Mouse (Mus musculus) embryonic facial prominence, embryonic 14.5 days (tissue): ENCODE measurements around the gene Rimbp2. TPM values are rescaled to one million over a fixed set of nuclear protein-coding genes. Genes with fewer than 3 reads are reported as not detected.

Experiments used
- ATAC-seq: fragments of 200-750 bp; cut with Nextera tagmentation; 2 replicates; pipeline ENCODE4 v1.8.0; 2017; ENCODE audit warnings: low read depth, moderate number of reproducible peaks, moderate TSS enrichment
- DNase-seq: peaks from one replicate; pipeline ENCODE4 v3.0.0-alpha.2; 2015; ENCODE audit warnings: low spot score
- H3K27ac ChIP-seq: fragments of 300-500 bp; sonication (generic); replicated peaks from 2 replicates; pipeline ENCODE4 v1.5.1; 2014; ENCODE audit warnings: low read depth, mild to moderate bottlenecking, low read length, moderate library complexity
- H3K27me3 ChIP-seq: fragments of 300-500 bp; sonication (generic); replicated peaks from 2 replicates; pipeline ENCODE4 v1.6.1; 2014; ENCODE audit warnings: low read length; ENCODE audit not compliant: control insufficient read depth, insufficient read depth
- H3K36me3 ChIP-seq: fragments of 300-500 bp; sonication (generic); 2 replicates; pipeline ENCODE4 v1.6.1; 2014; ENCODE audit warnings: low read length, mixed read lengths; ENCODE audit not compliant: control insufficient read depth, insufficient read depth
- H3K4me1 ChIP-seq: fragments of 300-500 bp; sonication (generic); 2 replicates; pipeline ENCODE4 v1.6.1; 2014; ENCODE audit warnings: antibody characterized with exemption, low read length; ENCODE audit not compliant: control insufficient read depth, insufficient read depth
- H3K4me2 ChIP-seq: fragments of 300-500 bp; sonication (generic); 2 replicates; pipeline ENCODE4 v1.6.1; 2014; ENCODE audit warnings: low read depth, mild to moderate bottlenecking, low read length, moderate library complexity, mixed read lengths
- H3K4me3 ChIP-seq: fragments of 300-500 bp; sonication (generic); 2 replicates; pipeline ENCODE4 v1.5.1; 2014; ENCODE audit warnings: low read depth, mild to moderate bottlenecking, low read length
- H3K9ac ChIP-seq: fragments of 300-500 bp; sonication (generic); 2 replicates; pipeline ENCODE4 v1.6.1; 2014; ENCODE audit warnings: low read depth, mild to moderate bottlenecking, low read length, moderate library complexity, mixed read lengths
- H3K9me3 ChIP-seq: fragments of 300-500 bp; sonication (generic); 2 replicates; pipeline ENCODE4 v1.6.1; 2016; ENCODE audit warnings: low read length; ENCODE audit not compliant: control insufficient read depth
- WGBS: fragments of 180-500 bp; shearing (Covaris S2); extraction: QIAGEN DNeasy Blood & Tissue Kit; methylation state at CpG from one replicate; pipeline ENCODE4 v1.1.7; 2014; 5-methylcytosine and 5-hydroxymethylcytosine counted together
- polyA plus RNA-seq: library from polyadenylated mRNA; unstranded; fragments of >200 nt; fragmentation: Nextera tagmentation; extraction: Ambion mirVana; gene quantifications from 2 replicates; pipeline ENCODE4 v1.2.1, GENCODE M21; 2014

The Rimbp2 gene
- polyA plus RNA-seq, result 0.21 and 0.66 TPM in 2 replicates

- H3K36me3 ChIP-seq, result no peaks in the 10 kb centered on the region
- H3K9me3 ChIP-seq, result 0 out of 2 replicates have a peak, but pooled peaks cover 6% of the 10 kb centered on the region
- H3K27me3 ChIP-seq, result peaks cover 17% of the 10 kb centered on the region
- H3K27ac ChIP-seq, result no peak within 1 kb of the TSS
- peak within 1 kb of the TSS; percentile 54 for H3K9ac ChIP-seq
- peak within 1 kb of the TSS; percentile 41 for H3K4me3 ChIP-seq
- H3K4me2 ChIP-seq, result peak within 1 kb of the TSS; percentile 68
- peak; percentile 33 for DNase-seq
- 12% methylated on average over 12 of the region's 17 CpGs for WGBS
- peak; percentile 81; the same call in 1 of the 2 replicates for ATAC-seq
- peaks cover 8% of the 10 kb centered on the region; the same call in 1 of the 2 replicates for H3K4me1 ChIP-seq
Measured at GRCm38 (mm10) chr5:128953278-128954070, at the start of gene Rimbp2. TSS of gene Rimbp2 (minus strand) at chr5:128953486.

DNA sequence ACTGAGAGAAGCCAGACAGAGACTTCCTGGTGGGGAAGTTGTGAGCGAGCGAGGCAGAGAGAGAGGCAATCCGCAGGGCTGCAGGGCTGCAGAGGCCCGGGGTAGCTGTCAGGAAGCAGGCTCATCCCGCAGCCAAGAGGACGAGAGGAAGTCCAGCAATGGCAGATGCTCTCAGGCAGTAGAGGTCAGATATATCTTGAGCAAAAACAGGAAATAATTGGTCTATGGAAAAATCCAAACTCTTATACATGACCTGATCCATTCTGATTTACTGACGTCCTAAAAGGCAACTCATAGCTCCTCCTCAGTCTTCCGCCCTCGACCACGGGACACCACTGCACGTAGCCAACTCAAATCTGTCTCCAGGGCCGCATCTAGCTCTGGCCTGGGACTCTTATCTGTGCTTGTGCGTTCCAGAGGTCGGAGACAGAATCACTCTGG, 49.3 kb upstream of the Rimbp2 start:
- Histone ChIP-seq H3K4me2 (no peak overlapping the region), H3K4me1 (0 out of 2 replicates have a peak, but pooled peaks cover 5% of the 10 kb centered on the region), H3K9me3 (no peaks in the 10 kb centered on the region), H3K27ac (0 out of 2 replicates have a peak overlapping the region, but pooled peaks have one; percentile 29), H3K4me3 (no peak overlapping the region), H3K36me3 (peaks cover 5% of the 10 kb centered on the region; the same call in 1 of the 2 replicates), H3K9ac (no peak overlapping the region), H3K27me3 (no peaks in the 10 kb centered on the region)
- DNase-seq, result no peak
- 51% methylated on average over 14 of the region's 14 CpGs for WGBS
- no peak for ATAC-seq

GRCm38 (mm10) chr5:129000706-129001468, 47.6 kb upstream of the Rimbp2 start:
- Histone ChIP-seq H3K27me3 (no peaks in the 10 kb centered on the region), H3K4me2 (no peak overlapping the region), H3K4me1 (no peaks in the 10 kb centered on the region), H3K36me3 (peaks cover 5% of the 10 kb centered on the region; the same call in 1 of the 2 replicates), H3K9ac (no peak overlapping the region), H3K9me3 (no peaks in the 10 kb centered on the region), H3K27ac (no peak overlapping the region), H3K4me3 (no peak overlapping the region)
- ATAC-seq (no peak), DNase-seq (no peak)
- 41% methylated on average over 8 of the region's 8 CpGs for WGBS

- WGBS, result 66% methylated on average over 19 of the region's 19 CpGs
- Histone ChIP-seq H3K27me3 (no peaks in the 10 kb centered on the region), H3K4me2 (no peak overlapping the region), H3K9me3 (no peaks in the 10 kb centered on the region), H3K36me3 (peaks cover 51% of the 10 kb centered on the region), H3K27ac (no peak overlapping the region), H3K4me1 (no peaks in the 10 kb centered on the region), H3K4me3 (no peak overlapping the region), H3K9ac (no peak overlapping the region)
- DNase-seq, result no peak
- ATAC-seq, result no peak
Measured at GRCm38 (mm10) chr5:128987141-128987954, 34.1 kb upstream of the Rimbp2 start.

DNA sequence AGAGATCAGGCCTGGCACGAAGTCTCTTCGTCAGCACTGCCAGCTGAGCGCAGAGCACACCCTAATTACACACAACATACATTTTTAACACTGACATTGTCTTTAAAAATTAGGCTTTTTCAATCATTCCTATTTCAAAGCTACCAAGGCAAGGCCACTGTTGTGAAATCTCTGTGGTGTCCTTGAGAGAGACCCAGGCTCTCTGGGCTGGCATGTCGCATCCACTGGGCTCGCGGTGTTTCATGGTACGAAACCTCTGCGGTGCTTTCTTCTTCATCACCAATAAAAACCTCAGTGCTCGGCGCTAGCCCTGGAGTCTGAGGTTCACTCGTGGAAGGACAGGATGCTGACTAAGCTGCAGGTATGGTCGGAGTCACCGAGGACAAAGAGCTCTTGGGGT, 32.7 kb upstream of the Rimbp2 start:
- no peak for ATAC-seq
- H3K4me3 ChIP-seq, result no peak overlapping the region
- WGBS, result 94% methylated on average over 13 of the region's 13 CpGs
- H3K36me3 ChIP-seq, result peaks cover 37% of the 10 kb centered on the region
- no peak for DNase-seq
- no peak overlapping the region for H3K9ac ChIP-seq
- H3K4me2 ChIP-seq, result no peak overlapping the region
- no peaks in the 10 kb centered on the region for H3K27me3 ChIP-seq
- H3K27ac ChIP-seq, result no peak overlapping the region
- H3K4me1 ChIP-seq, result no peaks in the 10 kb centered on the region
- no peaks in the 10 kb centered on the region for H3K9me3 ChIP-seq

DNA sequence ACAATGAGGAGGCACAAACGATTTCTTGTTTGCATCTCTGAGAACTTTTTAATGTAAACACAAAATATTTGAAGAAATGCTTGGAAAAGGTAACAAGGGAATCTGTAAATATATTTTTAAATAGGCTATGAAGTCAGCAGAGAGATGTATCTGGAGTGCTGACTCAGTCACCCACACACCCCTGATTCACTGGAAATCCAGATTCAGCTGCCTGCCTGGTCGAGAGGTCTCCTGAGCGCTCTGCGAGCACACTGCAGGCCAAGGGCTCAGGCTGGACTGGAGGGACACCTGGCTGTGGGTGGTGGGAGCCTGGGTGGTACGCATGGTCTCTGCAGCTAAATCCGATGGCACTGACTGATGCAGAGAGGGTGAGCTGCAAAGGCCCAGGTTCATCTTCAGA, 31.2 kb upstream of the Rimbp2 start:
- H3K9me3 ChIP-seq, result no peaks in the 10 kb centered on the region
- no peak overlapping the region for H3K9ac ChIP-seq
- H3K4me1 ChIP-seq, result no peaks in the 10 kb centered on the region
- no peak overlapping the region for H3K4me2 ChIP-seq
- ATAC-seq (no peak), DNase-seq (no peak)
- H3K4me3 ChIP-seq, result no peak overlapping the region
- H3K27ac ChIP-seq, result no peak overlapping the region
- peaks cover 27% of the 10 kb centered on the region for H3K36me3 ChIP-seq
- 85% methylated on average over 6 of the region's 6 CpGs for WGBS
- no peaks in the 10 kb centered on the region for H3K27me3 ChIP-seq

DNA sequence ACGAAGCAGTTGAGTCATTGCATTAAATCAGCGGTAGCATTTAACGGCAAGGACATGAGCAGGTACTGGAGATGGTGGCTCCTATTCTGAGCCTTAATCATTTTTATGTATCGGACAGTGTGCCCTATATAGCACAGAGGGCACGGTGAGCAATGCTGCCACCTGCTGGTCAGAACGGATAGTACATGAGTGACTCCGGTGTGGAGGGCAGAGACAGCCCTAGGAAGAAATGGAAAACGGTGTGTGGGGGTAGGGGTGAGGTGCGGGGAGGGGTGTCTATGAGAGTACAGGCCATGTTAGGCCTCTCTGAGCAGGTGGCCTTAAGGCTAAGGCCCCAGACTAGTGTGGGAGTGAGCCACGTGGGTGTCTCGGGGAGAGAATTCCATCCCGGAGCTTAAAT, 28.3 kb upstream of the Rimbp2 start:
- H3K36me3 ChIP-seq, result peaks cover 7% of the 10 kb centered on the region; the same call in 1 of the 2 replicates
- 23% methylated on average over 12 of the region's 12 CpGs for WGBS
- DNase-seq (no peak), ATAC-seq (0 out of 2 replicates have a peak, but pooled peaks have one; percentile 71)
- no peak overlapping the region for H3K27ac ChIP-seq
- H3K4me2 ChIP-seq, result no peak overlapping the region
- no peaks in the 10 kb centered on the region for H3K9me3 ChIP-seq
- no peak overlapping the region for H3K4me3 ChIP-seq
- no peaks in the 10 kb centered on the region for H3K4me1 ChIP-seq
- no peak overlapping the region for H3K9ac ChIP-seq
- H3K27me3 ChIP-seq, result no peaks in the 10 kb centered on the region

- H3K27ac ChIP-seq, result no peak overlapping the region
- 67% methylated on average over 7 of the region's 7 CpGs for WGBS
- H3K4me1 ChIP-seq, result no peaks in the 10 kb centered on the region
- no peak overlapping the region for H3K9ac ChIP-seq
- no peak overlapping the region for H3K4me3 ChIP-seq
- no peaks in the 10 kb centered on the region for H3K9me3 ChIP-seq
- peaks cover 7% of the 10 kb centered on the region; the same call in 1 of the 2 replicates for H3K36me3 ChIP-seq
- DNase-seq, result no peak
- ATAC-seq, result no peak
- H3K4me2 ChIP-seq, result no peak overlapping the region
- H3K27me3 ChIP-seq, result no peaks in the 10 kb centered on the region
Measured at GRCm38 (mm10) chr5:128980857-128981256, 27.6 kb upstream of the Rimbp2 start.
